Mouse (Mus musculus) spleen, adult 2 months (tissue): Measurements from ENCODE around the gene Mrc1.

Experiments
- CTCF ChIP-seq: fragments of 200-500 bp; IDR thresholded peaks from 2 replicates; pipeline ENCODE4 v1.5.1; 2011; ENCODE audit warnings: mild to moderate bottlenecking, inconsistent platforms; ENCODE audit not compliant: insufficient read depth, insufficient read length, insufficient replicate concordance; ENCODE audit errors: extremely low read depth
- POLR2A ChIP-seq: fragments of 200-500 bp; IDR thresholded peaks from 2 replicates; pipeline ENCODE4 v1.6.1; 2011; ENCODE audit warnings: low read depth, low read length, inconsistent platforms

DNA sequence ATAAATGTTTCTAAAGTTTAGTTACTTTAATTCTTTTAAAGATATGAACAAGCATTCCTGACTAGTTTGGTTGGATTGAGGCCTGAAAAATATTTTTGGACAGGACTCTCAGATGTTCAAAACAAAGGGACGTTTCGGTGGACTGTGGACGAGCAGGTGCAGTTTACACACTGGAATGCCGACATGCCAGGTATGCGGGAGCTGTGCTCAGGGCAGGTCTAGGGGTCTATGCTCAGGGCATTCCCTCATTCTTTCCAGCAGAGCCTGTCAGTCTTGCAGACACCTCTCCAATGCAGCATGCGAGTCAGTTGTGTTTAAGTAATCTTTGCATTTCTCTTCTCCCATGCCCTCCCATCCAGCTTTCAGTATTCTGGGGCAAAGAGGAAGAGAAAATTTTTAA is 50.6 kb downstream of the Mrc1 start:
- TF ChIP-seq CTCF (no peak), POLR2A (no peak)
